Mouse (Mus musculus): ENCODE data around the gene Gap43.
"Not testable (repeated sequence)": the region's sequence is repeated elsewhere in the genome, so short reads cannot be mapped to it uniquely, and the experiment has no call there.

Gene Gap43

DNA sequence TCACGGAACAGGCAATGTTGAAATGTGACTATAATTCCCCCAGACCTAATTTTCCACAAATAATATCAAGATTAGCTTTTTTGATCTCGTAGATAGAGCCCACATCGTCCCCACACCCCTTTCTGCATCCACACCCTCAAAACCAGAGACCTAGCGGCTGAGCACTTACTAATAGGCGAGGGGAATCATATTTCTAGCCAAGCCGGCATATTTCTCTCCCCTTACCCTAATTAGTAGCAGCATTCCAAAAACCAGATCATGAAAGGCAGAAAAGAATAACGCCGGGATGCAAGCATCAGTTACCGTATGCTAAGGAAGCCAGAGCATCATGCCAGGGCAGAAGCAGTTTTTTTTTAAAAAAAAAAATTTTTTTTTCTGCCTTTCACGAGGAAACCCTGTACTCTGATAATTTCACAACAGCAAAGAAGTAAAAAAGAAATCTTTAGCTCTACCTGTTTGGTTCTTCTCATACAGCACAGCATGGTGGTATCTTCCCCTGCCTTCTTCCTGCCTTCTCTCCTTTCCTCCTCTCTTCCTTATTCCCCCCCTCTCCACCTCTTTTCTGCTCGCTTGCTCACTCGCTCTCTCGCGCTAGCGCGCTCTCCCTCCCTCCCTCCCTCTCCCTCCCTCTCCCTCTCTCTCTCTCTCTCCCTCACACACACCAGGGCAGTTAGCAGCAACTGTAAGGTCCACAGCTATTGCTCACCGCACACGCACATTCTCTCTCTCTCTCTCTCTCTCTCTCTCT, at the start of gene Gap43:
TSS of gene Gap43 (minus strand) at position 631 of the 748 bp plus-strand sequence.
- no peak for DNase-seq (ENCODE audit: low spot score)

DNA sequence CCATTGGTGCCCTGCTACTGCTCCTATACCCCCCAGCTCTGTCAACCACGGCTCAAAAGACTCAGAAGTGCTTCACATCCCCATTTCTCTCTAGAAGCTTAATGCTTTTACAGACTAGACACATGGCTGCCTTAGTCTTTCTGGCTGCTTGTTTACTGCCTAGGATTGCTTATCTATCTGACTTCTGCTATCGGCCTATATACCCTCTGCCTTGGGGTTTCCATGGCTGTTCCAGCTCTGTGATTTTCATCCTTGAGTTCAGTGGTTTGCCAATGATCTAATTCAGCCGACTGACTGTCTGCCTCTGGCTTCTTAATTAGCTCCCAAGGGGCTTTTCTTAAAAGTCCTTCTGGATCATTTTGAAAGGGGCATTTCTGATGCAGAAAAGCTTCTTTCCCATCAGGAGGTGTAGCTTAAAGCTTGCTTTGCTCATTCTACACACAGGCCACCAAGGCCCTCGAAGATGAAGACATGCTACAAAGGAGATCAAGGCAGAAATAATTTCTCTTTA, 40.9 kb upstream of the Gap43 start:
- DNase-seq (ENCODE audit: low spot score): no peak

DNA sequence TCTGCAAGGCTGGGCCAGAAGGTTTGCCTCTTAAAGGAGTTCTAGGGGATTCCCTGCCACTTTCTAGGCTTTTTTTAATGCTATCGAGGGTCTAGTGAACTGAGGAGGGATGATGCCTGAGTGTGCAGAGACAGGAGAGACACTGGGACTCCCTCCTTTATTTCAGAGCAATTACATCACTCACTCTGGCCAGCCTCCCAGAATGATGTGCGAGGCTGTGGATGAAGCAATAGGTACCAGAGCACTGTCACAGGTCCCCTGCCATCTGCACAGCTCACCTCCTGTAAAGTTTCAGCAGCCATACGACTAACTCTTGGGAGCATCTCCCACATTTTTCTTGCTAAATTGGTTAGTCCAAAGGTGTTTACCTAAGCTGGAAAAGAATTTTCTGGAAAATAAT, 40.2 kb upstream of the Gap43 start:
- DNase-seq (ENCODE audit: low spot score): no peak

DNA sequence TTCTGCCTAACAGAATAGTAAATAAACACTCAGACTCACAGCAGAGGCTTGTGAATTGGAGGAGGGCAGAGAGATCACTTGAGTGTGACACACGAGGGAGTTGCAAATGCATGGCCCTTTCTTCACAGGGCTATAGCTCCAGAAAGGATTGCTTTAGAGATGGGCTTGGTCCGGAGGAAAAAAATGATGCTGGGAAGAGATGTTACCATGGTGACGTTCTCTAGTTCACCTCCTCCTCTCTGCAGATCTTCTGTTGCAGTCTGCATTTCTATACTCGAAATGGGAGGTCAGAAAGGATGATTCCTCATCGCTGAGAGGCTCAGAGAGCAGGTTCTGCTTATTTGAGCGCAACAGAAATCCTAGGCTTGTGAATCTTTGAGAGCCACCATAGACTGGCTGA, 29.7 kb upstream of the Gap43 start:
- no peak for DNase-seq (ENCODE audit: low spot score)

DNA sequence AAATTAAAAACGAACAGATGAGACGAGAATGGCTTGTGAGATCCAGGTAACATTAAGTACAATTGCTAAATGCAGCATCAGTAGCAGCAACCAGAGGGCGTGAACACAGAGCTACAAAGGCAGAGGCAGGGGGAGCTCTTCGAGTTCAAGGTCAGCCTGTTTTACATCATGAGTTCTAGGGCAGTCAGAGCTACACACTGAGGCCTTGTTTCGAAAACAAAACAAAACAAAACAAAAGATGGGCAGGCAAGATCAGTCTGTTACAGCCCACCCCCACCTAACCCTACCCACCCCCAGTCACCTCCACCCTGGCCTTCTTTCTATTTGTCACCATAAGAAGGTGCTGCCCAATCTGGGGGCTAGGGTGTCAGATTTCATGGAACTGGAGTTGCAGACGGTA, 28.9 kb upstream of the Gap43 start:
- DNase-seq (ENCODE audit: low spot score): no peak

DNA sequence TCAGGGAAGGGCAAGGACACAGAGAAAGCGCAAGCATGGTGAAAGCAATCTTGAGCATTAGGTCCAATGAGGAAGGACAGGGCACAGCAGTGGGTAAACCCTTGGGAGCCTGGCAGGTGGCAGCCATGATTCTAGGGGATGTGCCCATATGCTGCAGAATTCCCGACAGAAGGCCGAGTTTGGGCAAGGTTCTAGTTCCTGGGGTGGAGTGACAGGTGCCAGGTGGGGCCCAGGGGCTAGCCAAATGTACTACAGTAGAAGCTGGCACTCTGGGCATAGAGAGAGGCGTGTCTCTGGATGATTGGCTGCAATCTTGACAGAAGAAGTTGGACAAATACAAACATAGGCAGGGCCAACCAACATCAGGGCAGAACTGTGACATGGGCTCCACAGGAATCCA, 19.6 kb upstream of the Gap43 start:
- no peak for DNase-seq (ENCODE audit: low spot score)

DNA sequence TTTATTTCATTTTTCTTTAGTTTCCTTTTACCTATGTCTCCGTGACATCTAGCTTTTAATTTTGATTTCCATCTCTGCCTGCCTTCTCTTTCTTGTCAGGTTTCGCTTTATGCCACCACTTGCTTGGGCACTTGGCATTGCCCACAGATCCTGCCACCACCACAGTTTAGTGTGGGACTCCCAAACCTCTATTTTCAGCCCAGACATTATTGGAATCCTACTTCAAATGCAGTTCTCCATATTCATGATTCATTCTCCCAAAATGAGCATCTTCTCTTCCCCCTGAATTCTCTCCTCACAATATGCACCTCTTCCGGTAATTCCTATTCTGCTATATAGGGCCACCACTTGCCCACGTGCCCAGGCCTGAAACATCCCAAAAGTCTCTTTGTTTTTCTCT, 17.6 kb upstream of the Gap43 start:
- DNase-seq (ENCODE audit: low spot score): no peak

DNA sequence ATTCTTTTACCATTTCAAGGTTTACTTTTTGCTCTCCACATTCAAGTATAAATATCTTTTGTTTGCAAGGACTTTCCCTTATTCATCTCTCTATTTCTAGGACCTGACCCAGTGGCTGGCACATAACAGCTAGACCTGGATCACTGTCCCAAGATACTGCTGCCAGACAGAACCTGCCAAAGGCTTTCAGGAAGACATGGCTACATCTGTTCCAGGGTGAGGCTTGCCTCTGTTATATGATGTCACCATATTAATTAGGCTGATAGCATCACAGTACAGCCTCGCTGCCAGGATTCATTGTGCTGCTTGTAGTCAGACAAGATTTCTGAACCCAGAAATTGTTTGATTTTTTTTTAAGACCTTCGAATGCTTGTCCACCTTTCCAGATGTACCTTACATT, 9.6 kb upstream of the Gap43 start:
- DNase-seq (ENCODE audit: low spot score): no peak

DNA sequence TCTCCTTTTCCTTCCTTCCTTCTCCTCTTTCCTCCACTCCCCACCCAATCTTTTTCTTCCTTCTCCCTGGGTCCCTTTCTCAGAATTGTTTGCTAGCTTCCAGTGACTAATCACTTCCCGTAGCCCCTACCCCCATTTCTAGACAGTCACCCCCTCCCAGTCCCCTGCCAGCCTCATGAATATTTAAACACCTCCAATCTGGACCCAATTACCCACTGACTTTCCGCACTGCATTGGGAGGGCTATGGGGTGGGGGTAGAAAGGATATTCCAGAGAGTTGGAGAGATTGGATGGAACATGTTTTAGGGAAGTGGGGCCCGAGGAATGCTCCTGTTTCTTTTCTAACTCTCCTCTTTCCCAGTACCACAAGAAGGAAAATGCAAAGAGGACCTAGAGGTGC, 414 bp upstream of the Gap43 start:
- not testable (repeated sequence) for DNase-seq (ENCODE audit: low spot score)

DNA sequence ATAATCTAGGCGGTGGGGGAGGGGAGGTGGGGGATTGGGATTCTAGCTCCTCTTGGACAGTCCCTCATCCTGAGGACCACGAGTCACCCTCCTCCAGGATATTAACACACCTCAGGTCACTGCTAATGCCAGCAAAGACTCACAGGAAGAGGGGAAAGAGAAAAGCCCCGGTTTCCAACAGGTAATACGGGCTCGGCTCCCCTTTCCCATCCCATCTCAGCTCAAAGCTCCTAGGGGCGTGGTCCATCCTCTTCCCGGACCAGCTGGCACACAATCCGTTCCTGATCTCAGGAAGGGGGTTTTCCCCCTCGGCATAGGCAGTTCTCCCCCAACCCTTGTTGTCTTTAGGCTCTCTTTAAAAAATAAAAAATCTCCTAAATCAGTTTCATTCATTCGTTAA, 939 bp downstream of the Gap43 start:
- DNase-seq (ENCODE audit: low spot score): no peak

DNA sequence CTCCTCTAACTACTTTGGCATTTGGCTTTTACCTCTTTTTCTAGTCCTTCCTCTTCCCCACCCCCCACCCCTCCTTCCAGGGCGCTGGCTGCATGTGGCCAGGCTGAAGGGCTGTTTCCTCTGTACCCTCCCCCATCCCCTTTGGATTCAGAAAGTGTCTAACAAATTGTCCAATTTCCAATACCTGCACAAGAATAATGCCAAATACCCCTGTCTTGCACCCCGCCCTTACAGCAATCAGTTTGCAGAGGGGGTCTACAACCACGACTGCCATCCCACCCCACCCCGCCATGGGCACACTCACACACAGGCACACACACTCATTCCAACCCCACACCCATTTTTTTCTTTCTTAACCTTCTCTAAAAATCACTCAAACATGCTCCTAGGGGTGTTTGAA, 1.5 kb downstream of the Gap43 start:
- no peak for DNase-seq (ENCODE audit: low spot score)

DNA sequence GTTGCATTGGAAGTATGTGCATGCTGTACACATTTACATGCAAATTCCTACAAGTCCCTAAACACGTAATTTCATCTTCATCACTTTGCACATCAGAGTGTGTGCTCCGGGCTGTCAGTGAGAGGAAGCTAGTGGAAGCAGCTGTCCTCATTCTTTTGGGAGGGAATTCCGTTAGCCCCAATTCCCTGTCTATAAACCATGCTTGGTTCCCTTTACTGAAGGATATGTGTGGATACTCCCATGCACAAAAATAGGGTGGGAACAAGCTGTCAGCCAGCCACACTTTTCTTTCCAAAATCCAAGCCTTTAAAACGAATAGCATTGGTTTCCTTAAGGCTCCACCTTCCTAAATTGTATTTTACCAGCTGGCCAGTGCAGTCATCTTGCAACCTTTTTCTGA, 2.1 kb downstream of the Gap43 start:
- DNase-seq (ENCODE audit: low spot score): no peak

DNA sequence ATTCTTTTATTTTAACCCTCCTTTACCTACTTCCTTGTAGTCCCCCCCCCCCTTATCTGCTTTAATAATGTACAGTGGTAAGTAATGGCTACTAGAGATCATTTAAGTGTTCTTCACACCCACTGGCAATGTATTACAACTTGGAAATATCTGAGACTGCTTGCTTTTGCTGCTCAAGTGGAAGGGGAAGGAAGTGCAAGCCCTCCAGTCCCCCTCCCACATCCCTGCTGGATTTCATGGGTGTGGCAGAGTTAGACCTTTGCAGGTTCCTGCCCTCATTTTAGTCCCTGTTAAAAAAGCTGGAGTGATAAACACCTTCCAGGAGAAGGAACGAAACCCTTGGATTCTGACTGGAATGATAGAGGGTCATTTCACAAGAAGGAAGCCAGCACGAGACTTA, 2.8 kb downstream of the Gap43 start:
- DNase-seq (ENCODE audit: low spot score): no peak

DNA sequence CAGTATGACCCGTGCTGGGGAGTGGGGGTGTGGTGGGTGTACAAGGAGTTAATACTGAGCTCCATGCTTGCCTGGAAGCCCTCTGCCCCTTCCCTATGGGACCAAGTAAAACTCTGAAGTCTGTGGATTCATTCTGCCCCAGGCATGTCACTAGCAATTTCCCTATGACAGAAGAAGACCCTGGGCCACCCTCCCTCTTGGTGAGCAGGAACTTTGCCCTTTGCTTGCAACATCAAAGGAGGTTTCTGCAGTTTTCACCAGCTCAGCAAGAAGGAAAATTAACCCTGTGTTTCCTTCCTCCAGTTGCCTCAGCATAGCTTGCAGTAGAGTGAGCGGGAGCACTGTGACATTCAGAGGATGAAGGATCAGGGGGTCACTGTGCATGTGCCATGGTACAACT, 3.8 kb downstream of the Gap43 start:
- no peak for DNase-seq (ENCODE audit: low spot score)

DNA sequence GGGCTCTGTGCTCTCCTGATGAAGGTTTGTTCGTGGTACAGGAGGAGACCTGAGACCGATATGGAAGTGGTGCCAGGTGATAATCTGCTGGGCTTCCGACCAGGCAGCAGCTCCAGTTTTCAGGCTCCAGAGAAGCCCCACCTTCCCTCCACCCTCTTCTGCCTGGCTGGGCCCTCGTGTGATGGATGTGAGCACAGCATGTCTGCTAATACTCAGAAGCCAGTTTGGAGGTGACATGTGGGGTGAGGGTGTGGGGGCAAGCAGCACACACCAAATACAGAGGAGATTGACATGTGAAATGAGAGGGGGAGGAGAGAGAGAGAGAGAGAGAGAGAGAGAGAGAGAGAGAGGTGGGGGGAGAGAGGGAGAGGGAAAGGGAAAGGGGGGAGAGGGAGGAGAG, 8.1 kb downstream of the Gap43 start:
- no peak for DNase-seq (ENCODE audit: low spot score)

DNA sequence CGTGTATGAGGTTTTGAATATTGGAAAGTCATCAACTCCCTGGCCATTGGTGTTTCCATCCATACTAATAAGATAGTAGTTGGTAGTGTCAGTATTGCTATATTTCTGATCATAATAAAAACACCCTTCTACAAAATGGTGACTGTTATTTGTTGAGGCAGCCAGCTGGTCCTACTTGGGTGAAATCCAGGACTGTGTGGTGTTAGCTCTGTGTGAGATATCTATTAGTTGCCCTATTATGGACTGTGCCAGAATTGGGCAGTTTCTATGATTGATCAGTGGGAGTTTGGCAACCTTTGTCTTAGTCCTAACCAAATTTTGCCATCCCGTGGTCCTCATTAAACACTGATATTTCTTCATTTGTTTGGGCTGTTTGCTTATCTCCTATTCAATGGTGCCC, 14.3 kb downstream of the Gap43 start:
- DNase-seq (ENCODE audit: low spot score): no peak

DNA sequence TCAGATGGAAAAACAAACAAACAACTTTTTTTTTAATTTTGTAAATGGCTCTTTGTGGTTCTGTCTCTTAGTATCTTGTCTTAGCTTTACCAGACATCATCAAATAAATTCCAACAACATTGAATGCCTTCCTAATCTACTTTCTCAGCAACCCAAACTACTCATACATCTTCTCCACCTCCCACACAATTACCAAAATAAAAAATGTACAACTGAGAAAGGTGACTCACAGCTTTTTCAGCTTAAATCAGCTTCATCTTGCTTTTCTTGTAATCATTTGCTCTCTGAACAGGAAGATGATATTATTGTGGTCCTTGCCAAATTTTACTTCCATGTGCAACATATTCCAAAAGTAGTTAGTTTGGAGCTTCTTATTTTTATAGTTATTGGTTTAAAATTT, 14.9 kb downstream of the Gap43 start:
- no peak for DNase-seq (ENCODE audit: low spot score)

DNA sequence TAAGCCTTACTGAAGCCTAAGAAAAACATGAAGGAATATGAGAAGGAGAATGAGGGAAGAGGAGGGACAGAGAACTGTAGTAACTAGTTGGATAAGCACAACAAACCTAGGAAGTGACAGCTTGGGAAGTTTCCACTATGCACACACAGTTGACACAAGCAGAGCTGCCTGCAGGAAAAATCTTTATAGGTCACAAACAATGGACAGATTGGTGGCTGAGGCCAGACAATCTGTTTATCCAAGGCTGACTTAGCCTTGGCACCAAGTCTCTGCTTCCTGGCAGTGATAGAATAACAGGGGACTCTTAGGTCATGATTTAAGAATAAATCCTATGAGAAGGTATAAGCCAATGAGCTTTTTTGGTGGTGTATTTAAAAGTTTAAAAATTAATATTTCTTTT, 20.6 kb downstream of the Gap43 start:
- DNase-seq (ENCODE audit: low spot score): no peak

DNA sequence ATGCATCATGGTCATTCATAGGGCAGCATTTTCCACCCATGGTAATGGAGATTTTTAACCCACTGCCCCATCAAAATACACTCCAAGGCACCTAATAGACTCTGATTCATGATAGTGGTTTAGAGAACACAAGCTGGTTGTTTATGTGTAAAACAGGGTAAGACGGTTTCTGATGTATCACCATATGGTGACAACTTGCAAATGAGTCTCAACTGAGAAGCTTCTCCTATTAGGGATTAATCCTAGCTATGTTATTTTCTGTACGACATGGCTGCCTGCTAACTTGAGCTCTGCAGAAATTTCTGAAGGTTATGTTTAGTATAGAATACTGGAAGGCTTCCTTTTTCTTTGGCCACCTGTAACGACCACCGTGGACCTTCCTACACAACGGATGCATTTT, 21.1 kb downstream of the Gap43 start:
- DNase-seq (ENCODE audit: low spot score): no peak

DNA sequence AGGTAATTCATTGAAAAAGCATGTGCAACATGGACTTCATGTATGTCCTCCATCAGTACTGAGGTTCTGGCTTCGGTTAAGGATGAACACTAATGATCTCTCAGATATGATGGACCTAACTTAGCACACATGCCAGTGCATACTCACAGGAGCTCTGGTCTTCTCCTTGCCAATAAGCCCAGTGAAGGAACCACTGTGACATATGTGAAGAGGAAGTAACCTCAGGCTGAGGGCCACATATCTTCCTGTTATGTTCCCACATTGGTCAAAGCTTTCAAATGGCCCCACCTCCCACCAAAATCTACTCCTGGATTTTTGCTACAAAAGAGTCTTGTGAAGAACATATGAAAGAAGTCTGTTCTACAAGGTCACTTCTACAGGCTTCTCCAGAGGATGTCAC, 28.3 kb downstream of the Gap43 start:
- no peak for DNase-seq (ENCODE audit: low spot score)

DNA sequence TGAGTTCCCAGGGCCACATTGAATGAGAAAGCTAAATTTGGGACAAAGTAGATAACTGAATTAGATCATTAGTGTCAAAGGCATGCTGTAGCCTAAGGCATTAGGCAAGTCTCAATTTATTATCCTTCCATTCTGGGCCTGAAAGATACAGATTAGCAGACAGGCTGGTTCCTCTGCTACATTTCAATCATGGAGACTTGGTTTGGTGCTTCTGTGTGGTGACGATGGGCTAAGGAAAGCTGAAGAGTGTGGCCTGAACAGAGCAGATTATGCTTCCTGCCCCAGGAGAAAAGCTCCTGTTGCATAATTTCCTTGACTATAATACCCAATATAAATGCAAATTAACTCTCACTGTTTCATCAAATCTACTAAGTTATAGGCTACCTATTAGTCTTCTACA, 31.7 kb downstream of the Gap43 start:
- DNase-seq (ENCODE audit: low spot score): no peak

DNA sequence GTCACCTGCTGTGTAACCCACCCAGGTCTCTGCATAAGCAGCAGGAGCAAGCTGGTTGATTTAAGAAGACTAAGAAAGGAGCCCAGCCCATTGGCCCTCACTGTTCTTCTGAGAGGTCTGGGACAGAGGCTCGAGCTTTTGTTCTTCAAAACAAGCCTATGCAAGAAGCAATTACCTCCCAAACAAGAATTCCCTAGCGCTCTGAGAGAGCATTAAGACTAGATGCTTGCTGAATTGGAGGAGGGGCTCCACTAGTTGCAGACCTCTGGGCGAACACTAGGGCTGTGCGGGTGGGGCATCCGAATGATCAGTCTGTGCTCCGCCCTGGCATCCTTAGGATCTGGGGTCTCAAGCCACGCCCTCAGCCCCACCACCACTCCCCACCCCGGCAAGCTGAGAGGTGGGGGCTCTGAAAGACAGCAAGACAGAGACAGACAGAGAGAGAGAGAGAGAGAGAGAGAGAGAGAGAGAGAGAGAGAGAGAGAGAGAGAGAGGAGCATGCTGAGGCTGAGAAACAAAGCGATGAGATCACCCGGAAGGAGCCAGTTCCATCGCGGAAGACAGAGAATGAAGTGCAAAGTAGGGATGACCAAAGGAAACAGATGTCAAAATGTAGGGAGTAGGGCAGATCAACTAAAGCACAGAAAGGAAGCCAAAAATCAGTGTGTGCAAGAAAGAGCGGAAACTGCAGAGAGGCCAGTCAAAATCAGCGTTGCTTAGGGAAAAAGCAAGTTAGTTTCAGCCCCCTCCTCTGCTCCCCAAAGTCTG, 34.3 kb downstream of the Gap43 start:
- DNase-seq (ENCODE audit: low spot score): no peak

DNA sequence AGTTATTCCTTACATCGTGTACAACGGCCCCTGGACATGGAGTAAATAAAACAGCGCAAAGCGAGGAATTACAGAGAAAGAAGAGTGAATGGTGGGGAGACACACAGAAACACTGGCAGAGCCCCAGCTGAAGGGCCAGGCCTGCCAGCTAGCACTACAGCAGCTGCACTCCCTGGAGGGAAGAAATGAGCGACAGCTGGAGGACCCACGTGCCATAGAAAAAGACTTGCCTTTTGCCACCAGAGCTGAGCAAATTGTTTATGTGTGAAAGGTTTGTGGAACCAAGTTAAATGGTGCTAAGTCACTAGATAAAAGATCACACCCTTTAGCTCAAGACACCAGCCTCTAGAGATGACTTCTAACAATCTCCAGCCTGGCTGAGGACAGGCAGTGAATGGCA, 37.0 kb downstream of the Gap43 start:
- no peak for DNase-seq (ENCODE audit: low spot score)

DNA sequence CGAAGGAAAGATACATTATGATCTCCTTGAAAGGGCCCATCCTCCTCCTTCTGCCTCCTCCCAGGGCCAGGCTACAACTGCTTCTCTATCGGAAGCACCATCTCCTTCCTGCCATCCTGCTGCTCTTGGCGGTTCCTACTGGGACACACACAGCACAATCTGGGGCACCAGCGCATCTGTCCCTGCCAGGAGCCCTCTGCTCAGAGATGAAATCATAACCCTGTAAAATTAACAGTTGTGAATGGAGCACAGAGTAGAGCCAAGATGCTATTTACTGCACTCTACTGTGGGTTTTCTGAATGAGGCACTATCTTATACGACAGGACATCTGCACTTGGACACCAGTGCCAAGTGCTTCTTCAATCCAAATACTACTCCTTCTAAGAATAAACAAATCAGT, 46.0 kb downstream of the Gap43 start:
- DNase-seq (ENCODE audit: low spot score): no peak
